Mouse (Mus musculus) neural tube, embryonic 13.5 days (tissue): Measurements from ENCODE around the gene Gm17359. TPM values are rescaled to one million over a fixed set of nuclear protein-coding genes. Genes with fewer than 3 reads are reported as not detected.
"Not testable (repeated sequence)": the region's sequence is repeated elsewhere in the genome, so short reads cannot be mapped to it uniquely, and the experiment has no call there.

Source experiments
- ATAC-seq: fragments of 200-750 bp; cut with Nextera tagmentation; 2 replicates; pipeline ENCODE4 v1.8.0; 2017; ENCODE audit warnings: low read depth, mild to moderate bottlenecking, moderate TSS enrichment, moderate library complexity
- H3K27ac ChIP-seq: fragments of 300-500 bp; sonication (generic); replicated peaks from 2 replicates; pipeline ENCODE4 v1.5.1; 2015; ENCODE audit warnings: moderate library complexity, mild to moderate bottlenecking, inconsistent platforms
- H3K27me3 ChIP-seq: fragments of 300-500 bp; sonication (generic); 2 replicates; pipeline ENCODE4 v1.6.1; 2015; ENCODE audit warnings: mild to moderate bottlenecking, inconsistent platforms
- H3K36me3 ChIP-seq: fragments of 300-500 bp; sonication (generic); 2 replicates; pipeline ENCODE4 v1.6.1; 2015; ENCODE audit warnings: mild to moderate bottlenecking, inconsistent platforms
- H3K4me1 ChIP-seq: fragments of 300-500 bp; sonication (generic); replicated peaks from 2 replicates; pipeline ENCODE4 v1.6.1; 2015; ENCODE audit warnings: inconsistent platforms
- H3K4me2 ChIP-seq: fragments of 300-500 bp; sonication (generic); 2 replicates; pipeline ENCODE4 v1.6.1; 2015; ENCODE audit warnings: inconsistent platforms, mild to moderate bottlenecking, moderate library complexity
- H3K4me3 ChIP-seq: fragments of 300-500 bp; sonication (generic); 2 replicates; pipeline ENCODE4 v1.5.1; 2015; ENCODE audit warnings: mild to moderate bottlenecking, inconsistent platforms
- H3K9ac ChIP-seq: fragments of 300-500 bp; sonication (generic); 2 replicates; pipeline ENCODE4 v1.6.1; 2015; ENCODE audit warnings: moderate library complexity, mild to moderate bottlenecking, inconsistent platforms
- H3K9me3 ChIP-seq: fragments of 300-500 bp; sonication (generic); 2 replicates; pipeline ENCODE4 v1.6.1; 2016; ENCODE audit warnings: inconsistent platforms
- WGBS: fragments of 180-500 bp; shearing (Covaris S2); methylation state at CpG from one replicate; pipeline ENCODE4 v1.1.7; 2015; 5-methylcytosine and 5-hydroxymethylcytosine counted together
- polyA plus RNA-seq: library from polyadenylated mRNA; unstranded; fragments of >200 nt; fragmentation: Nextera tagmentation; extraction: Ambion mirVana; gene quantifications from 2 replicates; pipeline ENCODE4 v1.2.1, GENCODE M21; 2015

Gm17359 gene
- polyA plus RNA-seq, 1 experiment from 2014 or later = not detected

DNA sequence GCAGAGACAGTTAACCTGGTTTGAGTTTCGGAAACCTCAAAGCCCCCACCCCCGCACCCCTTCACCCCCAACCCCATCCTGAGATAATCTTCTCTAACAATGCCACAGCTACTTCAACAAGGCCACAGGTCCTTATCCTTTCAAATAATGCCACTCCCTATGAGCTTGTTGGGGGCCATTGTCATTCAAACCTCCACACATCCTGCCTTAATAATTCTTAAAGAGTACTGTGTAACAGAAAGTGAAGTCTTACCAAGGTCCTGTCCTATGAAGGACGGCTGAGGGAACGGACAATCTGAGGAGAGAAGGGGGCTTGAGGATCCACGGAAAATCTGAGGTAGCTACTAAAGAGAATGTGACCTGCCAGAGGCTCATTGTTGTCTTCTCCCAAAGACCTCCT, 98.5 kb downstream of the Gm17359 start:
- ATAC-seq = no peak
- no peak overlapping the region for H3K9ac ChIP-seq
- H3K4me3 ChIP-seq = no peak overlapping the region
- no peak overlapping the region for H3K27ac ChIP-seq
- no peaks in the 10 kb centered on the region for H3K36me3 ChIP-seq
- no peak overlapping the region for H3K4me2 ChIP-seq
- no peaks in the 10 kb centered on the region for H3K4me1 ChIP-seq
- no peaks in the 10 kb centered on the region for H3K27me3 ChIP-seq
- WGBS = 61% methylated on average over 5 of the region's 5 CpGs
- H3K9me3 ChIP-seq = no peaks in the 10 kb centered on the region

DNA sequence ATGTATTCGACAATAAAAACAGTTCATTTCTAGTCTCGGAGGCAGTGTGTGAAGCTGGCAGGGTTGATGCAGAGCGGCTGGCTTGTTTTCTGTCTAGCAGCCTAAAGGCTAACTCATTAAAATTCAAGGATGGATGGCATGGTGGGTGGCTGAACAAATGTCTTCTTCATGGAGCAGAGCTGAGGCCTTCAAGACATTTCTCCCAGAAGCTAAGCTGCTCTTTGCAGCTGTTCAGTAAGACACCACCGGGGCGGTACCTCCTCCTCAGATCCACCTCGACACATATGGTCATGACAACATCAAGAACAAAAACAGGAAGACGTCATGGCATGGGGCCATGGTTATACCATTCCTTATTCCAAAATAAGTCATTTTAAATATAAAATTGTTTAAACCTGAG, 99.7 kb downstream of the Gm17359 start:
- Histone ChIP-seq H3K36me3 (no peaks in the 10 kb centered on the region), H3K27ac (no peak overlapping the region), H3K4me1 (peaks cover 4% of the 10 kb centered on the region; the same call in 1 of the 2 replicates), H3K27me3 (no peaks in the 10 kb centered on the region), H3K4me2 (no peak overlapping the region), H3K9ac (no peak overlapping the region), H3K4me3 (no peak overlapping the region), H3K9me3 (no peaks in the 10 kb centered on the region)
- ATAC-seq = no peak
- 88% methylated on average over 7 of the region's 7 CpGs for WGBS

DNA sequence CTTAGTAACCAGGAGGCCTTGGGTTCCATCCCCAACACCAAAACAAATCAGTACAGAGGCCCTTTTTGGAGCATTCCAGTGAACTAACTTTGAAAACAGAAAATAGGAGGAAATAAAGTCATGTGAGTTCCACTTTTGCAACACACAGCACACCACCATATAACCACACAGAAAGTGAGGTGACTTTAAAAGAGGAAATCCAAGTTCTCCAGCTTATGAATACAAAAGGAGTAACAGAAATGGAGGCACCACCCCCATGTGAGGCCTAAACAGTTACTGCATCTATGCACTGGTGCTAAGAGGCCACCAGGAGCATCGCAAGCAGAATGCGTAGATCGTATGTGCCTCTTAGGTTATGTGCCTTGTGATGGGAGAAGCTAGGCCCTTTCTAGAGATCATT, 101.8 kb downstream of the Gm17359 start:
- 100% methylated on average over 3 of the region's 3 CpGs for WGBS
- Histone ChIP-seq H3K36me3 (no peaks in the 10 kb centered on the region), H3K27ac (no peak overlapping the region), H3K27me3 (no peaks in the 10 kb centered on the region), H3K9ac (no peak overlapping the region), H3K4me1 (peaks cover 8% of the 10 kb centered on the region; the same call in 1 of the 2 replicates), H3K9me3 (no peaks in the 10 kb centered on the region), H3K4me2 (no peak overlapping the region), H3K4me3 (no peak overlapping the region)
- no peak for ATAC-seq

DNA sequence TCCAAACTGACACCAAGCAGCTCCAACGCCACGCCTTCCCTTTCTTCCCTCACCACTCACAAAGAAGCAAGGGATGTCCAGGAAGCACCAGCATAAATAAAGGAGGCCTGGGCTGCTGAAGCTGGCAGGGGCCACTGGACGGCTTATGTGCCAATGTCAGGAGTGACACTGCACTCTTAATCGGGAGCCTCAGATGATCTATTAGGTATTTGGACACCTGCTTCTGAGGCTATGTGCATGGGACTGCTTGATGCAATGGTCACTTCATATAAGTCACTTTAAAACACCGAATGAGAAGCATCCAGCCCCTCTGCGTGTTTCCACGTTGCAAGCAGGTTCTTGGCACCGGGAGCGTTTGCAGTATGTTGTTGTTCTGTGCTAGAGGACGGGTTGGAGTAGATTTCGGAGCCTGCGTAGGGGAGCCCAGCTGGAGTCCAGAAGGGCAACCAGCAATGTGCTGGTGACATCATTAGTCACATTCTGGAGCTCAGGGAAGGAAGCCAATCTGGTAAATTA, 104.6 kb downstream of the Gm17359 start:
- Histone ChIP-seq H3K4me3 (no peak overlapping the region), H3K27ac (peak overlapping the region; percentile 46; the same call in 1 of the 2 replicates), H3K27me3 (no peaks in the 10 kb centered on the region), H3K4me1 (peaks cover 8% of the 10 kb centered on the region; the same call in 1 of the 2 replicates), H3K36me3 (no peaks in the 10 kb centered on the region), H3K9me3 (no peaks in the 10 kb centered on the region), H3K9ac (no peak overlapping the region), H3K4me2 (no peak overlapping the region)
- WGBS = 58% methylated on average over 12 of the region's 12 CpGs
- ATAC-seq = peak; percentile 53; the same call in 1 of the 2 replicates

- H3K9ac ChIP-seq = no peak overlapping the region
- ATAC-seq = no peak
- H3K27ac ChIP-seq = no peak overlapping the region
- H3K4me1 ChIP-seq = peaks cover 8% of the 10 kb centered on the region; the same call in 1 of the 2 replicates
- no peak overlapping the region for H3K4me3 ChIP-seq
- H3K36me3 ChIP-seq = no peaks in the 10 kb centered on the region
- WGBS = 73% methylated on average over 4 of the region's 4 CpGs
- H3K27me3 ChIP-seq = no peaks in the 10 kb centered on the region
- no peaks in the 10 kb centered on the region for H3K9me3 ChIP-seq
- H3K4me2 ChIP-seq = no peak overlapping the region
Measured at GRCm38 (mm10) chr3:79443850-79444249, 107.4 kb downstream of the Gm17359 start.

- Histone ChIP-seq H3K4me2 (no peak overlapping the region), H3K27ac (no peak overlapping the region), H3K27me3 (no peaks in the 10 kb centered on the region), H3K4me3 (no peak overlapping the region), H3K9ac (no peak overlapping the region), H3K4me1 (peaks cover 8% of the 10 kb centered on the region; the same call in 1 of the 2 replicates), H3K36me3 (no peaks in the 10 kb centered on the region), H3K9me3 (no peaks in the 10 kb centered on the region)
- 78% methylated on average over 8 of the region's 8 CpGs for WGBS
- no peak for ATAC-seq
Measured at GRCm38 (mm10) chr3:79445041-79445440, 108.6 kb downstream of the Gm17359 start.

DNA sequence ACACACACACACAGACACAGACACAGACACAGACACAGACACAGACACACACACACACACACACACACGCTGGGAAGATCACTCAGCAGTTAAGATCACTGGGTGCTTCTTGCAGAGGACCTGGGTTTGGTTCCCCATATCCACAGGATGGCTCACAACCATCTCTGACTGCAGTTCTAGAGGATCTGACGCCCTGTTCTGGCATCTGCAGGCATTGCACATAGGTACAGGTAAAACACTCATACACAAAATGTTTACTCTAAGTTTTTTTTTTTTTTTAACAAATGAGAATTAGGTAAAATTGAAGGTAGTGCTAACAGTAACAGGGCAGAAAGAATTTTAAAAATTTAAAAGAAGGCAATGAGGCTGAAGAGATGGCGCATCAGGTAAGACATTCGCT, 109.7 kb downstream of the Gm17359 start:
- Histone ChIP-seq H3K27me3 (no peaks in the 10 kb centered on the region), H3K4me2 (no peak overlapping the region), H3K9ac (no peak overlapping the region), H3K27ac (no peak overlapping the region), H3K4me1 (peaks cover 5% of the 10 kb centered on the region; the same call in 1 of the 2 replicates), H3K9me3 (no peaks in the 10 kb centered on the region), H3K36me3 (no peaks in the 10 kb centered on the region), H3K4me3 (no peak overlapping the region)
- 88% methylated on average over 4 of the region's 4 CpGs for WGBS
- no peak for ATAC-seq

GRCm38 (mm10) chr3:79446648-79447047, 110.2 kb downstream of the Gm17359 start:
- 87% methylated on average over 3 of the region's 3 CpGs for whole genome bisulfite sequencing
- not testable (repeated sequence) for ATAC-seq, H3K27me3 ChIP-seq, H3K36me3 ChIP-seq, H3K4me3 ChIP-seq, H3K4me2 ChIP-seq, H3K9me3 ChIP-seq, H3K27ac ChIP-seq, H3K4me1 ChIP-seq, H3K9ac ChIP-seq

GRCm38 (mm10) chr3:79448421-79448820, 112.0 kb downstream of the Gm17359 start:
- H3K4me2 ChIP-seq = no peak overlapping the region
- no peak for ATAC-seq
- H3K36me3 ChIP-seq = no peaks in the 10 kb centered on the region
- H3K4me1 ChIP-seq = peaks cover 4% of the 10 kb centered on the region; the same call in 1 of the 2 replicates
- H3K27me3 ChIP-seq = no peaks in the 10 kb centered on the region
- no peak overlapping the region for H3K4me3 ChIP-seq
- no peaks in the 10 kb centered on the region for H3K9me3 ChIP-seq
- H3K27ac ChIP-seq = no peak overlapping the region
- 91% methylated on average over 5 of the region's 5 CpGs for WGBS
- H3K9ac ChIP-seq = no peak overlapping the region

GRCm38 (mm10) chr3:79449361-79449760, 112.9 kb downstream of the Gm17359 start:
- H3K9me3 ChIP-seq = no peaks in the 10 kb centered on the region
- H3K4me3 ChIP-seq = no peak overlapping the region
- H3K9ac ChIP-seq = no peak overlapping the region
- H3K4me2 ChIP-seq = no peak overlapping the region
- 82% methylated on average over 7 of the region's 7 CpGs for WGBS
- peaks cover 4% of the 10 kb centered on the region; the same call in 1 of the 2 replicates for H3K4me1 ChIP-seq
- H3K27me3 ChIP-seq = no peaks in the 10 kb centered on the region
- ATAC-seq = no peak
- H3K36me3 ChIP-seq = no peaks in the 10 kb centered on the region
- H3K27ac ChIP-seq = no peak overlapping the region

DNA sequence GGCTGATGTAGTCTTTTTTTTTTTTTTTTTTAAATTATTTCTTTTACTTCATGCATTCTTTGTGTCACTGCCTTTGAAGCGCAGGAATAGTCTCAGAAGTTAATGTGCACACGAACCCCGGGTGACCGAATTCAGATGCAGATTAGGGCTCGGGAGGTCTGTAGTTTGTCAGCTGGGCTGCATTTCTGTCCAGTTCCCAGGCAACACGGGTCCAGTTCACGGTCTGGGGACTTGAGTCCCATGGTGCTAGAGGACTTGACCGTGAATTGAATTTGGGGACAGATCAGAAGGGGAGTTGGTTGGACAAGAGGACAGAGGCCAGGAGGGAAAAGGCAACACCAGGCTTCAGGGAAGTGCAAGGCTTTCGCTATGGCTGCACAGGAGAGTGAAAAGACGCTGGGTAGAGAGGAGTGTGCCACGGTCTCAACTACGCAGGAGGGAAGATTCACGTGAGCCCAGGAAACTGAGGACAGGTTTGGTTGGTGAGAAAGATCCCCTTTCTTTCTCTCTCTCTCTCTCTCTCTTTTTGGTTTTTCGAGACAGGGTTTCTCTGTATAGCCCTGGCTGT, 116.3 kb downstream of the Gm17359 start:
- H3K9me3 ChIP-seq = no peaks in the 10 kb centered on the region
- peak; percentile 63; the same call in 1 of the 2 replicates for ATAC-seq
- 32% methylated on average over 14 of the region's 14 CpGs for WGBS

GRCm38 (mm10) chr3:79455761-79456160, 119.3 kb downstream of the Gm17359 start:
- Histone ChIP-seq H3K4me3 (no peak overlapping the region), H3K9me3 (no peaks in the 10 kb centered on the region), H3K27me3 (no peaks in the 10 kb centered on the region), H3K36me3 (peaks cover 38% of the 10 kb centered on the region), H3K4me2 (no peak overlapping the region), H3K4me1 (peaks cover 4% of the 10 kb centered on the region; the same call in 1 of the 2 replicates), H3K27ac (no peak overlapping the region), H3K9ac (no peak overlapping the region)
- no peak for ATAC-seq
- 51% methylated on average over 11 of the region's 11 CpGs for WGBS

More for the DNA sequence above, 116.3 kb downstream of the Gm17359 start:
- Histone ChIP-seq H3K9ac (no peak overlapping the region), H3K4me1 (peaks cover 4% of the 10 kb centered on the region; the same call in 1 of the 2 replicates), H3K27ac (no peak overlapping the region), H3K36me3 (peaks cover 13% of the 10 kb centered on the region), H3K4me3 (no peak overlapping the region), H3K27me3 (no peaks in the 10 kb centered on the region), H3K4me2 (no peak overlapping the region)
